Mouse (Mus musculus): ENCODE measurements around the gene Zbtb16. TPM values are rescaled to one million over a fixed set of nuclear protein-coding genes. Genes with fewer than 3 reads are reported as not detected.

The Zbtb16 gene
- total and polyA plus RNA-seq, 3 experiments = 10.6 to 45.5 (median 20.0) TPM

DNA sequence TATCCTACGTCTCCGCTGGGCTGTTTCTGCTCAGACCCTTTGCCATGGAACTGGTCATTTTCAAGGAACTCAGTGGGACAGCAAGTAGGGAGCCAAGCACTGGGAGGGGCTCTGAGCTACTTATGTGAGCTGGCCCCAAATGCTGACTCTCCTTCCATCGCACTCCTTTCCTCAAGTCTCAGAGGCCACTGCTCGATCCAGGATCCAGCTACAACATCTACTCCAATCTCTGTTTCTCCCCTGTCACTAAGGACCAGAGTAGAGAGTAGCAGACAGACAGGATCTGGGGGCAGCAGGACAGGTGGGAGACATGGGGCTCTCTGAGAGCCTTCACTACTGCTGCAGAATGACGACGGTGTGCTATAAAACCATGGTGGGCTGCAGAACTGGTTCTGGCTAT is 91.6 kb downstream of the Zbtb16 start:
- peak overlapping the region; percentile 61; the same call in 1 of the 2 replicates for H3K4me3 ChIP-seq (ENCODE audit: low read depth, low read length)
- no peak for TF ChIP-seq POLR2AphosphoS5 (IDR thresholded peaks at IDR 0.05; ENCODE audit: insufficient replicate concordance, low read depth, low read length)
- no peaks in the 10 kb centered on the region for H3K27me3 ChIP-seq (ENCODE audit: insufficient read depth, low read length)
- H3K4me1 ChIP-seq (ENCODE audit: insufficient read depth, low read depth, low read length) = peaks cover 78% of the 10 kb centered on the region
- ATAC-seq (ENCODE audit: extremely low read depth, insufficient number of reproducible peaks, low FRiP score, poor library complexity, severe bottlenecking) = no peak
- no peak for DNase-seq (ENCODE audit: low spot score)
- H3K9me3 ChIP-seq (replicated peaks) = no peaks in the 10 kb centered on the region
- peaks cover 55% of the 10 kb centered on the region for H3K36me3 ChIP-seq (replicated peaks)

DNA sequence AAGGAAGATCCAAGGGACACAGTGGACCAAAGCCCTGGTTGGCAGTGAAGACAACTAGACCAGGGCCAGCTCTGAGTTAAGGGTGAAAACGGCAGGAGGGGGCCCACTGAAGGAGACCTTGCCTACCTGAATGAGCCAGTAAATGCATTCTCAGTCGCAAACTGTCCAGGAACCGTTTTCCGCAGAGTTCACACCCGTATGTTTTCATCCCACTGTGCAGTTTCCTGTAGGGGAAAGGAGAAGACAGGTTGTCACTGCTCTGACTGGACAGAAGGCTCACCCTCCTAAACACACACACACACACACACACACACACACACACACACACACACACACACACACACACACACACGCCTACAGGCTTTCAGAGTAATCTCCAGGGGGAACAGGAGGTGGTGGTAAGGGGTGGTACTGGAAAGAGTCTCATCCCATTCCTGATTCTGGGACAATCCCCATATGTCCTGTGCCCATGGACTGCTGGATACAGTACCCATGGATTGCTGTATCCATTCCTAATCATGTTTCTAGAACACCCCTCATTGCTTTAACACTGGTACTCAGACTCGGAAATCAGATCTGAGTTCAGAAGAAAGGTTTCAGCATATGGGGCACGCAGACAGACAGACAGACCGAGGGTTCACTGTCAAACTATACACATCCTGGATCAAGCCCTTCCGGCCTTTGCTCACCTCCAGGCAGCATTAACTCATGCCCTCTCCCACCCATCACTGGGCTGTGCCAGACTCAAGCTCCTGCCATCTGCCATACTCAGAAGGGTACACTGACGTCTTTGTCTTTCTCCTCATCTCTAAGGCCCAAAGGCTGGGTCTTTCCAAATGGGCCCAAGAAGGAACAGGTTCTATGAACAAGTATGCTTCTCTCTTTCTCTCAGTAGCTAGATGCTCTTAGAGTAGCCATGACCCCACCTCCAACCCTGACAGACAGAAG is 92.4 kb downstream of the Zbtb16 start:
- TF ChIP-seq CTCF (IDR thresholded peaks at IDR 0.05; ENCODE audit: low read depth, low read length) (no peak), TAL1 (conservative IDR thresholded peaks at IDR 0.05; ENCODE audit: low read depth, low read length) (no peak), GATA1 (IDR thresholded peaks at IDR 0.05; ENCODE audit: borderline replicate concordance, low read length) (no peak), GATA2 (IDR thresholded peaks at IDR 0.05; ENCODE audit: borderline replicate concordance, low read depth, low read length) (no peak), POLR2AphosphoS5 (IDR thresholded peaks at IDR 0.05; ENCODE audit: insufficient replicate concordance, low read depth, low read length) (no peak)
- Histone ChIP-seq H3K4me1 (ENCODE audit: insufficient read depth, low read depth, low read length) (peaks cover 79% of the 10 kb centered on the region), H3K9me3 (replicated peaks) (no peaks in the 10 kb centered on the region), H3K27me3 (ENCODE audit: insufficient read depth, low read length) (no peaks in the 10 kb centered on the region), H3K36me3 (replicated peaks) (peaks cover 56% of the 10 kb centered on the region), H3K4me3 (ENCODE audit: low read depth, low read length) (no peak overlapping the region)
- DNase-seq (ENCODE audit: low spot score) (no peak), ATAC-seq (ENCODE audit: extremely low read depth, insufficient number of reproducible peaks, low FRiP score, poor library complexity, severe bottlenecking) (no peak)

DNA sequence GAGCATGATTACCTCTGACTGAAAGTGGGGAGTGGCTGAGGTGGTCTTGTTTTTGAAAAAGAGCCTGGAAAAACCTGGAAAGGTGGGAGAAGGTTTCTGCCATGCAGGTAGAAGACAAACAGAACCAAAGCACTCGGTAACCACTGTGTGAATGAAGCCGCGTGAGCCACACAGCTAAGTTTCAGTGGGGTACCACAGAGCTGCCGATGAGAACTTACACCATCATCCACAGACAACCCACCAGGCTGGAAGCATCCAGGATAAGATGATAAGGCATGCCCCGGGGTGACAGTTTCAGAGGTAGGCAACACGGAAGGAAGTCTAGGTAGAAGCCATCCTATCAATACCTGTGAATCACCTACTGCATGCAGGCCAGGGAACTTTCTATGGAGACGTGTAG is 93.9 kb downstream of the Zbtb16 start:
- H3K4me3 ChIP-seq (ENCODE audit: low read depth, low read length) = no peak overlapping the region
- DNase-seq (ENCODE audit: low spot score) (no peak), ATAC-seq (ENCODE audit: extremely low read depth, insufficient number of reproducible peaks, low FRiP score, poor library complexity, severe bottlenecking) (no peak)
- peaks cover 59% of the 10 kb centered on the region for H3K36me3 ChIP-seq (replicated peaks)
- H3K9me3 ChIP-seq (replicated peaks) = no peaks in the 10 kb centered on the region
- TF ChIP-seq GATA2 (IDR thresholded peaks at IDR 0.05; ENCODE audit: borderline replicate concordance, low read depth, low read length) (no peak), TAL1 (conservative IDR thresholded peaks at IDR 0.05; ENCODE audit: low read depth, low read length) (no peak), GATA1 (IDR thresholded peaks at IDR 0.05; ENCODE audit: borderline replicate concordance, low read length) (no peak), CTCF (IDR thresholded peaks at IDR 0.05; ENCODE audit: low read depth, low read length) (no peak), POLR2AphosphoS5 (IDR thresholded peaks at IDR 0.05; ENCODE audit: insufficient replicate concordance, low read depth, low read length) (no peak)
- peaks cover 78% of the 10 kb centered on the region for H3K4me1 ChIP-seq (ENCODE audit: insufficient read depth, low read depth, low read length)
- no peaks in the 10 kb centered on the region for H3K27me3 ChIP-seq (ENCODE audit: insufficient read depth, low read length)

DNA sequence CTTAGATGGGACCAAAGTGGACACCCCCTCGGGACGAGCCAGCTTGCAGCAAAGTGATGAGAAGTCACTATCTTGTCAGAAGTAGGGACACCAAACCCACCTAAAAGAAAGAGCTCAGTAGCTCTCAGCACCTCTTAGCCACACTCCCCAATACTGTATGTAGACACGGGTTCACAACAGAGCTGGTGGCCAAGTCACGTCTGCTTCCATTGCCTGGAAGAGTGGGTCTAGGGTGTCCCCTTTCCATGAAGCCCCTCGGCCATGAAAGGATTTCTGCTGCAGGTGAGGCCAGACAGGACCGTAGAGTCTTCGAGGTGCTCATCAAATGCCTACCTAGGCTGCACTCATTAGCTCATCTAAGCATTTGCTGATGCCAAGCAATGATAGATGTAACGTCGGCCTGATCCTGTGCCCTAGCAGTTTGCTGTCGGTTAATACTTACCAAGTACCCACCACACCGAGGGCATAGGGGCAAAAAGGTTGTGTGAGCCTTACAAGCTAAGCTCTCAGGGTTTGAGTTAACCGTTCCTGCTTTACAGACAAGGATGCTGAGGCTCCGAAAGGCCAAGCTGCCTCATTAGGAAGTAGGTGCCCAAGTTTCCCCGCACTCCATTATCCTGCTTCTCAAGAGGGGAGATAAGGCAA is 94.5 kb downstream of the Zbtb16 start:
- no peak overlapping the region for H3K4me3 ChIP-seq (ENCODE audit: low read depth, low read length)
- no peak for DNase-seq (ENCODE audit: low spot score)
- TF ChIP-seq CTCF (IDR thresholded peaks at IDR 0.05; ENCODE audit: low read depth, low read length) = no peak
- no peak for TF ChIP-seq TAL1 (conservative IDR thresholded peaks at IDR 0.05; ENCODE audit: low read depth, low read length)
- no peak for TF ChIP-seq GATA2 (IDR thresholded peaks at IDR 0.05; ENCODE audit: borderline replicate concordance, low read depth, low read length)
- TF ChIP-seq POLR2AphosphoS5 (IDR thresholded peaks at IDR 0.05; ENCODE audit: insufficient replicate concordance, low read depth, low read length) = no peak
- no peaks in the 10 kb centered on the region for H3K27me3 ChIP-seq (ENCODE audit: insufficient read depth, low read length)
- no peaks in the 10 kb centered on the region for H3K9me3 ChIP-seq (replicated peaks)
- H3K36me3 ChIP-seq (replicated peaks) = peaks cover 60% of the 10 kb centered on the region
- peaks cover 77% of the 10 kb centered on the region for H3K4me1 ChIP-seq (ENCODE audit: insufficient read depth, low read depth, low read length)
- no peak for ATAC-seq (ENCODE audit: extremely low read depth, insufficient number of reproducible peaks, low FRiP score, poor library complexity, severe bottlenecking)

DNA sequence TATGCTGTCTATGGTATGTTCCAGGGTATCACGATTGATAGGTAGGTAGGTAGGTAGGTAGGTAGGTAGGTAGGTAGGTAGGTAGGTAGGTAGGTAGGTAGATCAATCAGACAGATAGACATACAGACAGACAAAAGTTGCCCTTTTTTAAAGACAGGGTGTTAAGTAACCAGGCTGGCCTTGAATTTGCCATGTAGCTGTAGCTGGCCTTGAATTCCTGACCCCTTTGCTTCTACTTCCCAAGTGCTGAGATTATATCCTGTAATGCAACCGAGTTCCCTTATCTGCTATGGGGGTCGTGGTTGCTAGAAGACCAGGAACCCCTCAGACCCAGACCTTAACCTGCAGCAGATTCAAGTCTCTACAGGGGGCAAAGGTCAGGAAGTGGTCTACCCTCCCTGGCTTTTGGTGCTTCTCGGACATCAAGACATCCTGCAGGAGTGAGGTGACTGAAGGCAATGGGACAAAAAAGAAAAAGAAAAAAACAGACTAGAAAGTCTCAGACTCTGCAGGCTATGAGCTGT is 95.2 kb downstream of the Zbtb16 start:
- DNase-seq (ENCODE audit: low spot score) = no peak

DNA sequence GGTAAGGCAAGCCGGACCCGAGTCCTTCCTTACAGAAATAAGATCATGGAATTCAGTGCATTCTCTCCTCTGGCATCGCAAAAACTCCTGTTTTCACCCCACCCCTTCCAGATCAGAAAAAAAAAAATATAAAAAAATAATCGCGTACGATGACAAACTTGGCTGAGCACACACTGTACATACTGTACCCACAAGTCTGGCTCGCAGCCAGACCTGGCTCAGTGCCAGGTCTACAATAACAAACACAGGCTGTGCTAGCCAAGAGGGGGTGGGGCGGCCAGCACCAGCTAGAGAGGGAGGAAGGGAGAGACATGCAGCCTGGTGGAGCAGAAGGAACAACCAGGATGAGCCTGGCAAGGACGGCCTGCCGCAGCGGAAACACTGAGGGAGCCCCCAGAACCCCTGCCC is 95.9 kb downstream of the Zbtb16 start:
- ATAC-seq (ENCODE audit: extremely low read depth, insufficient number of reproducible peaks, low FRiP score, poor library complexity, severe bottlenecking) = no peak
- TF ChIP-seq GATA2 (IDR thresholded peaks at IDR 0.05; ENCODE audit: borderline replicate concordance, low read depth, low read length) (no peak), POLR2AphosphoS5 (IDR thresholded peaks at IDR 0.05; ENCODE audit: insufficient replicate concordance, low read depth, low read length) (no peak), GATA1 (IDR thresholded peaks at IDR 0.05; ENCODE audit: borderline replicate concordance, low read length) (no peak), CTCF (IDR thresholded peaks at IDR 0.05; ENCODE audit: low read depth, low read length) (no peak), TAL1 (conservative IDR thresholded peaks at IDR 0.05; ENCODE audit: low read depth, low read length) (no peak)
- Histone ChIP-seq H3K4me3 (ENCODE audit: low read depth, low read length) (no peak overlapping the region), H3K9me3 (replicated peaks) (no peaks in the 10 kb centered on the region), H3K4me1 (ENCODE audit: insufficient read depth, low read depth, low read length) (peaks cover 73% of the 10 kb centered on the region), H3K36me3 (replicated peaks) (peaks cover 73% of the 10 kb centered on the region), H3K27me3 (ENCODE audit: insufficient read depth, low read length) (no peaks in the 10 kb centered on the region; the same call in 1 of the 2 replicates)
- peak; percentile 34 for DNase-seq (ENCODE audit: low spot score)

More for the DNA sequence above, 95.2 kb downstream of the Zbtb16 start:
- TF ChIP-seq GATA1 (IDR thresholded peaks at IDR 0.05; ENCODE audit: borderline replicate concordance, low read length) (no peak), POLR2AphosphoS5 (IDR thresholded peaks at IDR 0.05; ENCODE audit: insufficient replicate concordance, low read depth, low read length) (no peak), TAL1 (conservative IDR thresholded peaks at IDR 0.05; ENCODE audit: low read depth, low read length) (no peak), GATA2 (IDR thresholded peaks at IDR 0.05; ENCODE audit: borderline replicate concordance, low read depth, low read length) (no peak), CTCF (IDR thresholded peaks at IDR 0.05; ENCODE audit: low read depth, low read length) (no peak)
- H3K36me3 ChIP-seq (replicated peaks) = peaks cover 66% of the 10 kb centered on the region
- H3K27me3 ChIP-seq (ENCODE audit: insufficient read depth, low read length) = no peaks in the 10 kb centered on the region; the same call in 1 of the 2 replicates
- H3K4me1 ChIP-seq (ENCODE audit: insufficient read depth, low read depth, low read length) = peaks cover 75% of the 10 kb centered on the region
- no peaks in the 10 kb centered on the region for H3K9me3 ChIP-seq (replicated peaks)
- no peak overlapping the region for H3K4me3 ChIP-seq (ENCODE audit: low read depth, low read length)
- no peak for ATAC-seq (ENCODE audit: extremely low read depth, insufficient number of reproducible peaks, low FRiP score, poor library complexity, severe bottlenecking)
